In genomic region chr1:160693094-160693447, GRCm38 (mm10) we compare ENCODE assay signal across 8 mouse cellular contexts.
DNase-seq lines count a peak whose midpoint lies in the region; ATAC-seq and TF ChIP-seq lines count a peak whose summit lies in the region.

No protein-coding gene starts in this region.

- no peak overlapping the region for H3K4me3 ChIP-seq in forebrain, embryonic 14.5 days (ENCODE audit: low read depth, low read length)
- H3K4me3 ChIP-seq in forebrain, embryonic 10.5 days: no peak overlapping the region
- H3K4me3 ChIP-seq in kidney, embryonic 16.5 days (ENCODE audit: low read length): no peak overlapping the region
- no peak overlapping the region for H3K4me3 ChIP-seq in limb, embryonic 14.5 days (replicated peaks; ENCODE audit: low read length)

- H3K4me2 ChIP-seq in forebrain, embryonic 14.5 days (ENCODE audit: low read length): no peak overlapping the region
- H3K4me2 ChIP-seq in kidney, embryonic 16.5 days (replicated peaks; ENCODE audit: low read depth, low read length): no peak overlapping the region
- no peak overlapping the region for H3K4me2 ChIP-seq in limb, embryonic 14.5 days (replicated peaks; ENCODE audit: low read depth, low read length, severe bottlenecking)

- no peak for TF ChIP-seq POLR2A in limb, embryonic 14.5 days (IDR thresholded peaks at IDR 0.05; ENCODE audit: borderline replicate concordance, extremely low read depth, insufficient read depth, insufficient read length)

- WGBS in forebrain, embryonic 14.5 days: 43% methylated on average over 1 of the region's 1 CpGs
- WGBS in forebrain, embryonic 10.5 days: 94% methylated on average over 1 of the region's 1 CpGs
- 78% methylated on average over 1 of the region's 1 CpGs for WGBS in kidney, embryonic 16.5 days
- 22% methylated on average over 1 of the region's 1 CpGs for WGBS in limb, embryonic 14.5 days

- H3K9me3 ChIP-seq in forebrain, embryonic 14.5 days (replicated peaks; ENCODE audit: control insufficient read depth, low read length): no peaks in the 10 kb centered on the region
- no peaks in the 10 kb centered on the region for H3K9me3 ChIP-seq in forebrain, embryonic 10.5 days
- H3K9me3 ChIP-seq in kidney, embryonic 16.5 days (ENCODE audit: low read length): no peaks in the 10 kb centered on the region
- no peaks in the 10 kb centered on the region for H3K9me3 ChIP-seq in limb, embryonic 14.5 days (ENCODE audit: control insufficient read depth, low read length)

- no peaks in the 10 kb centered on the region; the same call in 1 of the 2 replicates for H3K4me1 ChIP-seq in forebrain, embryonic 14.5 days (ENCODE audit: control insufficient read depth, insufficient read depth, low read length)
- no peaks in the 10 kb centered on the region for H3K4me1 ChIP-seq in forebrain, embryonic 10.5 days
- H3K4me1 ChIP-seq in kidney, embryonic 16.5 days (ENCODE audit: insufficient read depth, low read length): no peaks in the 10 kb centered on the region
- peaks cover 4% of the 10 kb centered on the region for H3K4me1 ChIP-seq in limb, embryonic 14.5 days (ENCODE audit: control insufficient read depth, insufficient read depth, low read length)

- H3K9ac ChIP-seq in forebrain, embryonic 14.5 days (ENCODE audit: low read length): no peak overlapping the region
- H3K9ac ChIP-seq in kidney, embryonic 16.5 days (replicated peaks; ENCODE audit: low read length): no peak overlapping the region
- no peak overlapping the region for H3K9ac ChIP-seq in limb, embryonic 14.5 days (ENCODE audit: low read depth, low read length, severe bottlenecking)

- DNase-seq in forebrain, embryonic 14.5 days (ENCODE audit: low spot score): peak; percentile 90
- no peak for DNase-seq in forebrain, embryonic 10.5 days (ENCODE audit: extremely low spot score, low spot score)
- peak; percentile 43 for DNase-seq in cerebellum, adult 8-10 months
- peak; percentile 96 to 97 for DNase-seq in heart, adult 18-20 months
- DNase-seq in limb, embryonic 14.5 days (ENCODE audit: low spot score): peak; percentile 98
- DNase-seq in ovary, postnatal 36 days (ENCODE audit: low spot score): peak; percentile 88

- H3K36me3 ChIP-seq in forebrain, embryonic 14.5 days (ENCODE audit: control insufficient read depth, insufficient read depth, low read length): no peaks in the 10 kb centered on the region
- H3K36me3 ChIP-seq in forebrain, embryonic 10.5 days (replicated peaks): no peaks in the 10 kb centered on the region
- no peaks in the 10 kb centered on the region for H3K36me3 ChIP-seq in kidney, embryonic 16.5 days (ENCODE audit: insufficient read depth, low read length)
- no peaks in the 10 kb centered on the region for H3K36me3 ChIP-seq in limb, embryonic 14.5 days (ENCODE audit: control insufficient read depth, insufficient read depth, low read length)

- peak; percentile 92 for ATAC-seq in forebrain, embryonic 14.5 days
- peak; percentile 97 for ATAC-seq in kidney, embryonic 16.5 days (ENCODE audit: low FRiP score, low TSS enrichment)
- peak; percentile 89 for ATAC-seq in limb, embryonic 14.5 days (ENCODE audit: low FRiP score, low read depth)
- no peak for ATAC-seq in granulocyte monocyte progenitor cell, adult 5-6 weeks (replicated peaks; ENCODE audit: poor library complexity, severe bottlenecking)

- H3K27ac ChIP-seq in forebrain, embryonic 14.5 days (ENCODE audit: low read depth, low read length): no peak overlapping the region
- H3K27ac ChIP-seq in forebrain, embryonic 10.5 days: no peak overlapping the region
- no peak overlapping the region for H3K27ac ChIP-seq in kidney, embryonic 16.5 days (ENCODE audit: low read length)
- no peak overlapping the region for H3K27ac ChIP-seq in limb, embryonic 14.5 days (replicated peaks; ENCODE audit: low read depth, low read length)

- H3K27me3 ChIP-seq in forebrain, embryonic 14.5 days (replicated peaks; ENCODE audit: control insufficient read depth, insufficient read depth, low read length): no peaks in the 10 kb centered on the region
- H3K27me3 ChIP-seq in forebrain, embryonic 10.5 days (ENCODE audit: poor library complexity, severe bottlenecking): no peaks in the 10 kb centered on the region
- H3K27me3 ChIP-seq in kidney, embryonic 16.5 days (ENCODE audit: insufficient read depth, low read length): no peaks in the 10 kb centered on the region
- peaks cover 4% of the 10 kb centered on the region; the same call in 1 of the 2 replicates for H3K27me3 ChIP-seq in limb, embryonic 14.5 days (ENCODE audit: control insufficient read depth, insufficient read depth, low read length)
